Mouse (Mus musculus): Measurements from ENCODE around the gene Prkacb. TPM values are rescaled to one million over a fixed set of nuclear protein-coding genes. Genes with fewer than 3 reads are reported as not detected.

Prkacb gene
- total and polyA plus RNA-seq, 3 experiments = 16.5 to 55.6 (median 31.8) TPM

DNA sequence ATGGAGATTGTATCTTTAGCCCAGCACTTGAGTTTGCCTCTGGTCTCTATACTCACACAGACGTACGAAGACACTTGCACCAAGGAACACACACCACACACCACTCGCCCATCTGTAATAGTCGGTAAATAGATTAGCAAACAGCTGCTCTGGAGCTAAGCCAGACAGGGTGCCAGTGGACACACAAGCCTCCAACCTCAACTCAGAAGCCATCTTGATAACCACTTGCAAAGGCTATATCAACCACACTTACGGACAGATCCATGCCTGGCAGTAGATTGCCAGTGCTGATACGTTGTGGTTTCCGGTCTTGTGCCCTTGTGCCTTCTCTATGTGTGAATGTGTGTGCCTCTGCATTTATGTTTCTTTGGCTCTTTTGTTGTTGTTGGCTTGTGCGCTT is 126.4 kb downstream of the Prkacb start (continued):
- TF ChIP-seq JUND (IDR thresholded peaks at IDR 0.05; ENCODE audit: low read depth, low read length) (no peak), GABPA (IDR thresholded peaks at IDR 0.05; ENCODE audit: low read depth, low read length) (no peak), USF2 (IDR thresholded peaks at IDR 0.05; ENCODE audit: borderline replicate concordance in 1 of 2, insufficient read depth in 1 of 2, low read depth in 1 of 2, low read length in 2 of 2) (no peak), MYB (IDR thresholded peaks at IDR 0.05; ENCODE audit: low read depth, low read length) (no peak), UBTF (IDR thresholded peaks at IDR 0.05; ENCODE audit: borderline replicate concordance, insufficient read depth, low read depth, low read length) (no peak), ZC3H11A (IDR thresholded peaks at IDR 0.05; ENCODE audit: low read depth, low read length) (no peak), POLR2AphosphoS2 (IDR thresholded peaks at IDR 0.05; ENCODE audit: low read length) (no peak), MYC (IDR thresholded peaks at IDR 0.05; ENCODE audit: low read depth, low read length) (no peak), TCF12 (IDR thresholded peaks at IDR 0.05; ENCODE audit: low read depth, low read length) (peak; percentile 83; the same call in 1 of the 2 replicates), EP300 (IDR thresholded peaks at IDR 0.05; ENCODE audit: low read depth in 1 of 2, low read length in 2 of 2) (peak; percentile 79 to 85), POLR2AphosphoS5 (IDR thresholded peaks at IDR 0.05; ENCODE audit: borderline replicate concordance, low read depth, low read length) (no peak), POLR2A (IDR thresholded peaks at IDR 0.05; ENCODE audit: control insufficient read depth in 1 of 2, insufficient read depth in 1 of 2, low read depth in 1 of 2, low read length in 2 of 2, poor library complexity in 1 of 2) (no peak), RAD21 (IDR thresholded peaks at IDR 0.05; ENCODE audit: low read depth, low read length) (no peak), SIN3A (IDR thresholded peaks at IDR 0.05; ENCODE audit: low read length) (no peak; the same call in 1 of the 2 replicates)

DNA sequence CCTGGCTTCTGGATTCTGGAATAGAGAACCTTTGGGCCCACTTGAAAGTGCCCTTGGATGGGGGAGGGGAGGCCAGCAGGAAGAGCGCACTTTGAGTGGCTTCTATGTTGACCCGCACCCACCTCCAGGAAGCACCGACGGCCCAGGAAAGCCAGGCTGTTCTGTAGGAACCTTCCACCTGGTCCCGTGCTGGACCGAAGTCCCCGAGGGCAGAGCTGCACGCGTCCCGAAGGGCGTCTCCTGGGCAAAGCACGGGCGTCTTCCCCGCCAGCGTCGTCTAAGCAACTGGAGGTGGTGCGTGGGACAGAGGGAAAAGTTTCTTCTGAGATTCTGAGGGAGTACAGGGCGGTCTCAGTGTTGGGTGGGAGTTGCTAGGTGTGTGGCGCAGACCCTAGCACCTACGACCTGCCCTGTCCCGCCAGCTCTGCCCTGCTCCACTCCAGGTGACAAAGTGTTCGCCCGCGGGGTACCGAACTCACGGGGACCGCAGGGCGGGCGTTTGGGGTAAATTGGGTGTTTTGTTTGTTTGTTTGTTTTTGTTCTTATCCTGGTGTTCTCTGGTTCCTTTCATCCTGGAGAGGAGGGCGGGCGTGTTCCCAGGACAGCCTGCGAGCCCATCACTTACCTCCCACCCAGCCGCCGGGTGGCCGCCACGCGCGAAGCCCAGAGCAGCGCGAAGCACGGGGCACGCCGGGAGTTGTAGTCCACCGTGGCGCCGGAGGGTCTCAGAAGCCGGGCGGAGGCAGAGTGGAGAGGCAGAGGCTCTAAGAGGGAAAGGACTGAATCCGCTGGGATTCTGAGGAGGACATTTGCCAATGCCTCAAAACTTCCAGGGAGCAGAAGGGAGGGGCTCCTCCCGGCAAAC is 127.7 kb downstream of the Prkacb start, which contains the start of gene Samd13:
Gene Samd13, minus strand, starts transcription at position 782 of the 865 bp plus-strand sequence.
- Histone ChIP-seq H3K27ac (ENCODE audit: control insufficient read depth, low read depth, low read length) (no peak within 1 kb of the TSS), H3K4me3 (ENCODE audit: control insufficient read depth in 1 of 2, insufficient read depth in 1 of 2, low read depth in 2 of 2, low read length in 2 of 2) (no peak within 1 kb of the TSS), H3K9me3 (replicated peaks; ENCODE audit: insufficient read depth, low read length) (no peaks in the 10 kb centered on the region), H3K9ac (ENCODE audit: control insufficient read depth, low read depth, low read length, poor library complexity, severe bottlenecking) (no peak within 1 kb of the TSS), H3K27me3 (ENCODE audit: control insufficient read depth in 1 of 2, insufficient read depth in 2 of 2, low read length in 2 of 2) (no peaks in the 10 kb centered on the region; a peak in 1 of 4 replicates), H3K79me2 (ENCODE audit: control insufficient read depth, insufficient read depth, low read length, poor library complexity) (no peaks in the 10 kb centered on the region), H3K36me3 (ENCODE audit: control insufficient read depth in 1 of 2, insufficient read depth in 2 of 2, low read length in 2 of 2) (peaks cover 0 to 15% of the 10 kb centered on the region in 2 experiments; a peak in 2 of 4 replicates), H3K4me1 (ENCODE audit: control insufficient read depth in 1 of 2, insufficient read depth in 2 of 2, low read length in 2 of 2) (peaks cover 7 to 17% of the 10 kb centered on the region in 2 experiments)
- no peak for DNase-seq (ENCODE audit: low read depth, low spot score)
- TF ChIP-seq TCF12 (IDR thresholded peaks at IDR 0.05; ENCODE audit: low read depth, low read length) (no peak), MYC (IDR thresholded peaks at IDR 0.05; ENCODE audit: low read depth, low read length) (no peak), HCFC1 (IDR thresholded peaks at IDR 0.05; ENCODE audit: low read depth, low read length) (no peak), KAT2A (conservative IDR thresholded peaks at IDR 0.05; ENCODE audit: low read depth, low read length) (no peak), SIN3A (IDR thresholded peaks at IDR 0.05; ENCODE audit: low read length) (no peak), CTCF (IDR thresholded peaks at IDR 0.05 in 2 of 3, conservative IDR thresholded peaks at IDR 0.05 in 1 of 3; ENCODE audit: control insufficient read depth in 1 of 3, insufficient read depth in 1 of 3, low read depth in 2 of 3, low read length in 3 of 3, poor library complexity in 1 of 3, severe bottlenecking in 1 of 3) (no peak), JUND (IDR thresholded peaks at IDR 0.05; ENCODE audit: low read depth, low read length) (no peak), SMC3 (IDR thresholded peaks at IDR 0.05; ENCODE audit: low read depth, low read length) (no peak), ZNF384 (IDR thresholded peaks at IDR 0.05; ENCODE audit: low read depth, low read length) (no peak), RAD21 (IDR thresholded peaks at IDR 0.05; ENCODE audit: low read depth, low read length) (no peak), GATA1 (IDR thresholded peaks at IDR 0.05; ENCODE audit: low read depth, low read length) (no peak), MYB (IDR thresholded peaks at IDR 0.05; ENCODE audit: low read depth, low read length) (no peak), TAL1 (IDR thresholded peaks at IDR 0.05; ENCODE audit: low read length) (no peak), ZKSCAN1 (IDR thresholded peaks at IDR 0.05; ENCODE audit: low read depth, low read length) (no peak), MAFK (IDR thresholded peaks at IDR 0.05; ENCODE audit: borderline replicate concordance, low read depth, low read length) (no peak), BHLHE40 (IDR thresholded peaks at IDR 0.05; ENCODE audit: borderline replicate concordance, low read depth, low read length) (no peak), ETS1 (IDR thresholded peaks at IDR 0.05; ENCODE audit: low read depth, low read length) (no peak)
